Mouse (Mus musculus) cortical plate, adult 2 months (tissue): Measurements from ENCODE around the gene Rab8b. TPM values are rescaled to one million over a fixed set of nuclear protein-coding genes. Genes with fewer than 3 reads are reported as not detected.

Source experiments
- H3K27ac ChIP-seq: fragments of 200-500 bp; 2 replicates; pipeline ENCODE4 v1.5.1; 2012; ENCODE audit warnings: low read length, control low read depth, inconsistent platforms; ENCODE audit not compliant: insufficient read depth
- H3K4me1 ChIP-seq: fragments of 200-500 bp; 2 replicates; pipeline ENCODE4 v1.6.1; 2011; ENCODE audit warnings: low read length; ENCODE audit not compliant: control insufficient read depth, insufficient read depth
- H3K4me3 ChIP-seq: fragments of 200-500 bp; 2 replicates; pipeline ENCODE4 v1.5.1; 2011; ENCODE audit warnings: mild to moderate bottlenecking, low read length, control low read depth; ENCODE audit not compliant: insufficient read depth
- CTCF ChIP-seq: fragments of 200-500 bp; IDR thresholded peaks from 2 replicates; pipeline ENCODE4 v1.5.1; 2011; ENCODE audit warnings: mild to moderate bottlenecking, control low read depth, low read length; ENCODE audit not compliant: insufficient read depth; ENCODE audit errors: extremely low read depth
- POLR2A ChIP-seq: fragments of 200-500 bp; IDR thresholded peaks from 2 replicates; pipeline ENCODE4 v1.6.1; 2011; ENCODE audit warnings: mild to moderate bottlenecking, low read length, control low read depth; ENCODE audit not compliant: insufficient read depth; ENCODE audit errors: extremely low read depth
- polyA plus RNA-seq: library from polyadenylated mRNA; depleted of rRNA; stranded (reverse); fragments of >200 nt; gene quantifications from 2 replicates; pipeline ENCODE4 v1.2.3, GENCODE M21; 2012

Rab8b gene
- polyA plus RNA-seq, 1 experiment: 17.4 TPM

- TF ChIP-seq POLR2A (no peak), CTCF (no peak)
- Histone ChIP-seq H3K4me1 (peaks cover 3% of the 10 kb centered on the region; the same call in 1 of the 2 replicates), H3K27ac (no peak overlapping the region), H3K4me3 (no peak overlapping the region)
Observed at GRCm38 (mm10) chr9:66909922-66910321, 9.6 kb downstream of the Rab8b start.

GRCm38 (mm10) chr9:66907746-66908397 lies 11.6 kb downstream of the Rab8b start:
- peaks cover 3% of the 10 kb centered on the region; the same call in 1 of the 2 replicates for H3K4me1 ChIP-seq
- TF ChIP-seq CTCF (no peak), POLR2A (no peak)
- H3K4me3 ChIP-seq: no peak overlapping the region
- H3K27ac ChIP-seq: no peak overlapping the region

- TF ChIP-seq POLR2A: no peak
- no peak for TF ChIP-seq CTCF
- Histone ChIP-seq H3K4me3 (no peak overlapping the region), H3K27ac (no peak overlapping the region), H3K4me1 (0 out of 2 replicates have a peak, but pooled peaks cover 1% of the 10 kb centered on the region)
Observed at GRCm38 (mm10) chr9:66907126-66907525, 12.4 kb downstream of the Rab8b start.

GRCm38 (mm10) chr9:66905990-66906389 lies 13.5 kb downstream of the Rab8b start:
- no peak overlapping the region for H3K27ac ChIP-seq

GRCm38 (mm10) chr9:66899526-66899925 lies 20.0 kb downstream of the Rab8b start:
- Histone ChIP-seq H3K27ac (no peak overlapping the region), H3K4me1 (no peaks in the 10 kb centered on the region; the same call in none of the 2 replicates)
- TF ChIP-seq POLR2A (no peak), CTCF (no peak)

More at GRCm38 (mm10) chr9:66905990-66906389, 13.5 kb downstream of the Rab8b start:
- no peaks in the 10 kb centered on the region for H3K4me1 ChIP-seq
- no peak overlapping the region for H3K4me3 ChIP-seq
- TF ChIP-seq POLR2A: no peak
- TF ChIP-seq CTCF: no peak

GRCm38 (mm10) chr9:66899072-66899471 lies 20.4 kb downstream of the Rab8b start:
- Histone ChIP-seq H3K4me3 (no peak overlapping the region), H3K27ac (no peak overlapping the region), H3K4me1 (no peaks in the 10 kb centered on the region; the same call in none of the 2 replicates)
- TF ChIP-seq POLR2A (no peak), CTCF (no peak)

More at GRCm38 (mm10) chr9:66899526-66899925, 20.0 kb downstream of the Rab8b start:
- H3K4me3 ChIP-seq: no peak overlapping the region

- no peak overlapping the region for H3K27ac ChIP-seq
- H3K4me3 ChIP-seq: no peak overlapping the region
- no peak for TF ChIP-seq CTCF
- TF ChIP-seq POLR2A: no peak
- H3K4me1 ChIP-seq: no peaks in the 10 kb centered on the region; the same call in none of the 2 replicates
Observed at GRCm38 (mm10) chr9:66897851-66898250, 21.6 kb downstream of the Rab8b start.

GRCm38 (mm10) chr9:66896951-66897350 lies 22.5 kb downstream of the Rab8b start:
- Histone ChIP-seq H3K27ac (no peak overlapping the region), H3K4me1 (no peaks in the 10 kb centered on the region; the same call in none of the 2 replicates), H3K4me3 (no peak overlapping the region)
- no peak for TF ChIP-seq POLR2A
- TF ChIP-seq CTCF: no peak

GRCm38 (mm10) chr9:66895995-66896394 lies 23.5 kb downstream of the Rab8b start:
- no peak for TF ChIP-seq CTCF
- no peak for TF ChIP-seq POLR2A
- Histone ChIP-seq H3K4me3 (no peak overlapping the region), H3K27ac (no peak overlapping the region), H3K4me1 (no peaks in the 10 kb centered on the region; the same call in none of the 2 replicates)

- no peak overlapping the region for H3K27ac ChIP-seq
- no peaks in the 10 kb centered on the region; the same call in none of the 2 replicates for H3K4me1 ChIP-seq
- no peak overlapping the region for H3K4me3 ChIP-seq
- no peak for TF ChIP-seq POLR2A
- no peak for TF ChIP-seq CTCF
Observed at GRCm38 (mm10) chr9:66895035-66895779, 24.3 kb downstream of the Rab8b start.
